Mouse (Mus musculus): ENCODE measurements at regions not wholly inside any gene's neighbourhood (a gene's known extent, or its start where the extent isn't known, plus 50 kb on each side); places are given as distances from the start of the nearest gene placed in this dataset.

DNA sequence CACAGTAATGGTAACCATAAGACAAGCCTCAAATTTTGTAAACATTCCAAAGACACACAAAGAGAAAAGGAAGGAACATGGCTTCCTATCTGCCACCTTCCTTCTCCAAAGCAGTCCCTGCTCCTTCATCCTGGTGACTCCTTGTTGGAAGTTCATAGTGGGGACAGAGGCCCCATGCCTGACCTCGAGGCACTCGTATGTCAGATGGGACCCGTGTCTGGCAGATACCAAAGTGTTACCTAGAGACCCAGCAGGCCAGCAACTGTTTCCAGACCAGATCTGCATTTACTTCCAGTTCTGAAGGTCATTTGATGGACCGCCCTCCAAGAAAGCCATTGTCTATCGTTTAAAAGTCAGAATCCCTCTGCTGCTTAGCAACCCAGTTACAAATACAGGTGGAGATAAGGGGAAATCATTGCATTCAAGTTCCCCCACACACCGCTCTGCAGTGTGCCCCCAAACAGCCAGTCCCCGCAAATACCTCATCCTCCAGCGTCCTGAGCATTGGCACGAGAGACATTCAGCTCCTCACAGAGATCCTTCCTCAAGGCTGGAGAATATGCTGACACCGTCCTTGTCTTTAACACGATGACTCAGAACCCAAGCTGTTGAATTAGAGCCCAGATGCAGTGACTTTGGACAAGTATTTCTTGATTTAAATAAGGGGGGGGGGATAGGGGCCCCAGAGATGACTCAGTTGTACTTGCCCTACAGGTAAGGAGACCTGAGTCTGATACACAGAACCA lies 283.2 kb upstream of the Jmjd1c start:
- no peak overlapping the region for H3K9ac ChIP-seq
- H3K4me2 ChIP-seq: no peak overlapping the region
- WGBS: 81% methylated on average over 11 of the region's 11 CpGs
- no peaks in the 10 kb centered on the region for H3K9me3 ChIP-seq
- peaks cover 16% of the 10 kb centered on the region for H3K4me1 ChIP-seq
- no peaks in the 10 kb centered on the region for H3K36me3 ChIP-seq
- H3K27me3 ChIP-seq: peaks cover 5% of the 10 kb centered on the region; the same call in 1 of the 2 replicates
- no peak overlapping the region for H3K27ac ChIP-seq
- no peak overlapping the region for H3K4me3 ChIP-seq
- ATAC-seq (ENCODE audit: borderline replicate concordance, extremely low read depth, low FRiP score, low TSS enrichment): no peak

GRCm38 (mm10) chr10:66813850-66814564 lies 281.9 kb upstream of the Jmjd1c start:
- Histone ChIP-seq H3K4me2 (peak overlapping the region; percentile 48), H3K27ac (peak overlapping the region; percentile 42; the same call in 1 of the 2 replicates), H3K4me1 (peaks cover 16% of the 10 kb centered on the region), H3K9me3 (no peaks in the 10 kb centered on the region), H3K27me3 (peaks cover 5% of the 10 kb centered on the region; the same call in 1 of the 2 replicates), H3K36me3 (no peaks in the 10 kb centered on the region), H3K9ac (no peak overlapping the region), H3K4me3 (no peak overlapping the region)
- ATAC-seq (ENCODE audit: borderline replicate concordance, extremely low read depth, low FRiP score, low TSS enrichment): peak; percentile 33
- 6% methylated on average over 15 of the region's 15 CpGs for WGBS

DNA sequence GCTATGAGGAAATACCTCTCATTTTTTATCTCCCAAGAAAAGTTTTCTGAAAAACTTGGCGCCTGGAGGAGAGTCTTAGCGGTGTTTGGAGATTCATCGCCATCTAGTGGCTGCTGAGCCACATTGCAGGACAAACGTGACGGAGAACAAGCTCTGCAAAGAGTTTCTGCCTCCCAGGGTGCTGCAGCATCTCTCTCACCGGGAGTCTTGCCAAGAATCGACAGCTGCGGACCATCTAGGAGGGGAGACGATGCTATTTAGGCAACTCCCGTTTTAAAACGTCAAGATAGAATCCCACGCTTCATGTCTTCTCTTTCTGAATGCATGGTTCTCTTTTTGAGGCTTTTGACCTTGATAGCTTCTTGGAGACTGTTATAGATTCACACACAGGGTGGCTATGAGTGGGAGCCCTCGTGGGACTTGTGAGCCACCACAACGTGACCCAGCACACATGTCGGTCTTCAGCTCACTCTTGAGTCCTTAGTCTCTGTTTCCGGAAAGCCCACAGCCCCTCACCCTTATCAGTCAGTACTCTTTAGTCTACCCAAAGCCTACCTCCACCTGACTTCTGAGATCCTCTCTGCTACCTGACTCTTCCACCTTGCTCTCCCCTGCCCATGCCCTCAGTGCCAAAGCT lies 281.2 kb upstream of the Jmjd1c start:
- H3K4me1 ChIP-seq: peaks cover 16% of the 10 kb centered on the region
- peak; percentile 88 for ATAC-seq (ENCODE audit: borderline replicate concordance, extremely low read depth, low FRiP score, low TSS enrichment)
- H3K27ac ChIP-seq: peak overlapping the region; percentile 42; the same call in 1 of the 2 replicates
- no peaks in the 10 kb centered on the region for H3K9me3 ChIP-seq
- peak overlapping the region; percentile 48 for H3K4me2 ChIP-seq
- no peaks in the 10 kb centered on the region for H3K36me3 ChIP-seq
- no peak overlapping the region for H3K4me3 ChIP-seq
- WGBS: 6% methylated on average over 16 of the region's 16 CpGs
- H3K9ac ChIP-seq: no peak overlapping the region
- peaks cover 5% of the 10 kb centered on the region; the same call in 1 of the 2 replicates for H3K27me3 ChIP-seq

DNA sequence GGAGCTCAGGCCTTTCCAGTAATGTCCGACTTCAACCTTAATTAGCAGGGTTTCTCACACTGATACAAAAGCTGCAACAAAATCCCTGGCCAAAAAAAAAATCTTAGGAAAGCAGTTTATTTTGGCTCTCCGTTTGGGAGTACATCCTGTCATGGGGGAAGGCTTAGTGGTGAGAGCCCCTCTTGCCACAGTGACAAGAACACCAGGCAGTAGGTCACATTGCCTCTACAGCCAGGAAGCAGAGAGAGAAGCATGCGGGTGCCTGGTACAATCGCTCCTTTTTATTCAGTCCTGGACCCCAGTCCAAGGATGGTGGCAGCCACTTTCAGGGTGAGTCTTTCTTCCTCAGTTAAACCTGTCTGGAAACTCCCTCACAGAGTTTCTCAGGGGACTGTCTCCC lies 280.0 kb upstream of the Jmjd1c start:
- H3K9ac ChIP-seq: no peak overlapping the region
- peaks cover 16% of the 10 kb centered on the region for H3K4me1 ChIP-seq
- no peak overlapping the region for H3K4me2 ChIP-seq
- no peaks in the 10 kb centered on the region for H3K36me3 ChIP-seq
- no peaks in the 10 kb centered on the region for H3K9me3 ChIP-seq
- no peak overlapping the region for H3K4me3 ChIP-seq
- no peak overlapping the region for H3K27ac ChIP-seq
- ATAC-seq (ENCODE audit: borderline replicate concordance, extremely low read depth, low FRiP score, low TSS enrichment): no peak
- WGBS: 71% methylated on average over 4 of the region's 4 CpGs
- peaks cover 5% of the 10 kb centered on the region; the same call in 1 of the 2 replicates for H3K27me3 ChIP-seq

DNA sequence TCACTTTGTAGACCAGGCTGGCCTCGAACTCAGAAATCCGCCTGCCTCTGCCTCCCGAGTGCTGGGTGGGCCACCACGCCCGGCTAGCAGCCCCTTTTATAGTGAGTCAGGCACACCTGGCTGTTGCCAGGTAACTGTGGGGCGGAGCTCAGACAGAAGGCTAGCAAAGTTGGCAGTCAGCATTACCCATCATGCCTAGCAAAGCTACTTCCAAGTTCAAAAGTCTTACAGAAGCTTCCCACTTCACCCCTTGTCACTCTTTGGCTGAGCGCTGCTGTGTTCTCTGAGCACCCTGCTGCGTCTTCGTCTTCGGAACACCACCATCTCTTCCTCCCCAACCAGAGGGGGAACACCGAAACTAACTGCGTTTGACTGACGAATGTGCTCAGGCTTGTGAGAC lies 279.1 kb upstream of the Jmjd1c start:
- no peak for ATAC-seq (ENCODE audit: borderline replicate concordance, extremely low read depth, low FRiP score, low TSS enrichment)
- Histone ChIP-seq H3K4me3 (no peak overlapping the region), H3K9me3 (no peaks in the 10 kb centered on the region), H3K27ac (no peak overlapping the region), H3K4me2 (no peak overlapping the region), H3K27me3 (peaks cover 5% of the 10 kb centered on the region; the same call in 1 of the 2 replicates), H3K36me3 (no peaks in the 10 kb centered on the region), H3K4me1 (peaks cover 16% of the 10 kb centered on the region), H3K9ac (no peak overlapping the region)
- 79% methylated on average over 13 of the region's 13 CpGs for WGBS

DNA sequence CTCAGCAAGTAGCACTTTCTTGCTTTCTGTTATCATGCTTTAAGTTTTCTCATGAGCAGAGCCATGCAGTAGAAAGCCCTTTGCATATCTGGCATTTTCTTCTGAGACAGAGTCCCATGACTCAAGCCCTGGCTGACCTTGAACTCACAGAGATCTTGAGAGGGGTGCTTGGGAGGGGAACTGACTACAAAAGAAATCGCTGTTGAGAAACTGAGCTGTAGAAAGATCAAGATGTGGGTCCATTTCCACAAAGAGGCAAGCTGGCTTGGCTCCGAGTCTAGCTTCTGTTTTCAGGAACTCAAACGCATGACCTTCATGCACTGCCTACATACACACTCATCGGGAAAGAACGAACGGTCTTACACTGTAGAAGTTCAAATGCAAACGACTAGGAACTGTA lies 278.0 kb upstream of the Jmjd1c start:
- Histone ChIP-seq H3K27ac (no peak overlapping the region), H3K9me3 (no peaks in the 10 kb centered on the region), H3K4me1 (peaks cover 16% of the 10 kb centered on the region), H3K4me2 (no peak overlapping the region), H3K9ac (no peak overlapping the region), H3K4me3 (no peak overlapping the region), H3K36me3 (no peaks in the 10 kb centered on the region), H3K27me3 (peaks cover 5% of the 10 kb centered on the region; the same call in 1 of the 2 replicates)
- ATAC-seq (ENCODE audit: borderline replicate concordance, extremely low read depth, low FRiP score, low TSS enrichment): no peak
- WGBS: 66% methylated on average over 7 of the region's 7 CpGs

DNA sequence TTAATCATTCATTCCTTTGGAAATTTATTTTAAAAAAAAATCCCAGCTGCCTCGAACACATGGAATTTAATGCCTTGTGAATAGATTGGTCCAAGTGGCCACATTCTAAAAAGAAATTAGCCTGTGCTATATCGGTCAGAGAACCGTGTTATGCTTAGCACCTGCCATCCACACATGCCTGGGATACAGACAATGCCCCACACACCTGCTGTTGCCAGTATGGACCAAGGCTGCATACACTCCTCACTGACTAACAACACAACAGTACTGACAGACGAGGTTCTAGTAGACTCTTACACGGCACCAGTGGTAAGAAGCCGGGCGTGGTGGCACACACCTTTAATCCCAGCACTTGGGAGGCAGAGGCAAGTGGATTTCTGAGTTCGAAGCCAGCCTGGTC lies 276.4 kb upstream of the Jmjd1c start:
- H3K9me3 ChIP-seq: no peaks in the 10 kb centered on the region
- ATAC-seq (ENCODE audit: borderline replicate concordance, extremely low read depth, low FRiP score, low TSS enrichment): no peak
- H3K36me3 ChIP-seq: no peaks in the 10 kb centered on the region
- 82% methylated on average over 8 of the region's 8 CpGs for WGBS
- H3K9ac ChIP-seq: no peak overlapping the region
- H3K4me2 ChIP-seq: no peak overlapping the region
- no peak overlapping the region for H3K4me3 ChIP-seq
- H3K27ac ChIP-seq: no peak overlapping the region
- H3K4me1 ChIP-seq: 0 out of 2 replicates have a peak, but pooled peaks cover 6% of the 10 kb centered on the region
- H3K27me3 ChIP-seq: no peaks in the 10 kb centered on the region

GRCm38 (mm10) chr10:66825737-66826136 lies 270.2 kb upstream of the Jmjd1c start:
- Histone ChIP-seq H3K27me3 (no peaks in the 10 kb centered on the region), H3K4me1 (no peaks in the 10 kb centered on the region), H3K4me3 (no peak overlapping the region), H3K9ac (no peak overlapping the region), H3K9me3 (no peaks in the 10 kb centered on the region), H3K4me2 (no peak overlapping the region), H3K27ac (no peak overlapping the region), H3K36me3 (no peaks in the 10 kb centered on the region)
- ATAC-seq (ENCODE audit: borderline replicate concordance, extremely low read depth, low FRiP score, low TSS enrichment): no peak
- WGBS: 79% methylated on average over 3 of the region's 3 CpGs

DNA sequence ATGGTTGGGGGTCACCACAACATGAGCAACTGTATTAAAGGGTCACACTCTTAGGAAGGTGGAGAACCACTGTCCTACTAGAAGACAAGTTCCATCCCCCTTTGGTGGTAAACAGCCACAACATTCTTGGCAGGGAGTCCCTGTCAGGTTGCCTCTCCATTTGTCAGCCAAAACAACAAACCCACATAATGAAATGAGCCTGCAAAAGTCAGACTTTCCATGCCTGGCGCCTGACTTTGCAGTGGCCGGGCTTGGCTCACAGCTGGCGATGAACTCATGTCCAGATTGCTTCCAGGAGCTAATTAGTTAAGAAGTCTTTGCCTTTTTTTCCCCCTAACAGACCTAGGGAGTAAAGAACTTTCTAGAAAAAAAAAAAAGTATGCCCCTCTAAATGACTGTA lies 269.6 kb upstream of the Jmjd1c start:
- no peak overlapping the region for H3K4me3 ChIP-seq
- no peaks in the 10 kb centered on the region for H3K27me3 ChIP-seq
- no peaks in the 10 kb centered on the region for H3K9me3 ChIP-seq
- no peak overlapping the region for H3K27ac ChIP-seq
- ATAC-seq (ENCODE audit: borderline replicate concordance, extremely low read depth, low FRiP score, low TSS enrichment): no peak
- no peaks in the 10 kb centered on the region for H3K36me3 ChIP-seq
- 67% methylated on average over 3 of the region's 3 CpGs for WGBS
- no peak overlapping the region for H3K4me2 ChIP-seq
- H3K9ac ChIP-seq: no peak overlapping the region
- no peaks in the 10 kb centered on the region for H3K4me1 ChIP-seq

DNA sequence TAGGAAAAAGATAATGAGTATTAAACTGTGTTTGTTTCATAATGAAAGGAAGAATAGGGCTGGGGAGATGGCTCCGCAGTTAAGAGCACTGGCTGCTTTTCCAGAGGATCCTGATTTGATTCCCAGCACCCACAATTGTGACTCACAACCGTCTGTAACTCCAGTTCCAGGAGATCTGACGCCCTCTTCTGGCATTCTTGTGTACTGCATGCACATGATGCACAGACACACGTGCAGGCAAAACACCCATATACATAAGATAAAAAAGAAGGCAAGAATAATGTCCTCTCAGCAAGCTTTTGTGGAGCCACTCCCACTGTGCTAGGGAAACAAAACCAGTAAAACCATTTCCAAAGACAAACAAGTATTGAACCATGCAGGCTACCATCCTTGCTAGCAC lies 261.0 kb upstream of the Jmjd1c start:
- Histone ChIP-seq H3K36me3 (no peaks in the 10 kb centered on the region), H3K4me3 (no peak overlapping the region), H3K27me3 (no peaks in the 10 kb centered on the region), H3K4me2 (no peak overlapping the region), H3K27ac (no peak overlapping the region), H3K9me3 (no peaks in the 10 kb centered on the region), H3K9ac (no peak overlapping the region), H3K4me1 (no peaks in the 10 kb centered on the region)
- ATAC-seq (ENCODE audit: borderline replicate concordance, extremely low read depth, low FRiP score, low TSS enrichment): no peak
- 75% methylated on average over 4 of the region's 4 CpGs for WGBS

- H3K27ac ChIP-seq: no peak overlapping the region
- 38% methylated on average over 9 of the region's 9 CpGs for WGBS
- H3K9ac ChIP-seq: no peak overlapping the region
- no peaks in the 10 kb centered on the region for H3K4me1 ChIP-seq
- no peaks in the 10 kb centered on the region for H3K9me3 ChIP-seq
- no peaks in the 10 kb centered on the region for H3K27me3 ChIP-seq
- no peak overlapping the region for H3K4me3 ChIP-seq
- no peak overlapping the region for H3K4me2 ChIP-seq
- ATAC-seq (ENCODE audit: borderline replicate concordance, extremely low read depth, low FRiP score, low TSS enrichment): no peak
- no peaks in the 10 kb centered on the region for H3K36me3 ChIP-seq
Measured at GRCm38 (mm10) chr10:66839058-66839457, 256.9 kb upstream of the Jmjd1c start.

GRCm38 (mm10) chr10:66843258-66843657 lies 252.7 kb upstream of the Jmjd1c start:
- Histone ChIP-seq H3K9me3 (no peaks in the 10 kb centered on the region), H3K27me3 (no peaks in the 10 kb centered on the region), H3K4me2 (no peak overlapping the region), H3K4me3 (no peak overlapping the region), H3K36me3 (no peaks in the 10 kb centered on the region), H3K9ac (no peak overlapping the region), H3K4me1 (no peaks in the 10 kb centered on the region), H3K27ac (no peak overlapping the region)
- 45% methylated on average over 2 of the region's 2 CpGs for WGBS
- ATAC-seq (ENCODE audit: borderline replicate concordance, extremely low read depth, low FRiP score, low TSS enrichment): no peak

Measured in lung, embryonic 15.5 days (tissue).